ENCODE assay signal across 1 mouse cellular context in the genomic region with DNA sequence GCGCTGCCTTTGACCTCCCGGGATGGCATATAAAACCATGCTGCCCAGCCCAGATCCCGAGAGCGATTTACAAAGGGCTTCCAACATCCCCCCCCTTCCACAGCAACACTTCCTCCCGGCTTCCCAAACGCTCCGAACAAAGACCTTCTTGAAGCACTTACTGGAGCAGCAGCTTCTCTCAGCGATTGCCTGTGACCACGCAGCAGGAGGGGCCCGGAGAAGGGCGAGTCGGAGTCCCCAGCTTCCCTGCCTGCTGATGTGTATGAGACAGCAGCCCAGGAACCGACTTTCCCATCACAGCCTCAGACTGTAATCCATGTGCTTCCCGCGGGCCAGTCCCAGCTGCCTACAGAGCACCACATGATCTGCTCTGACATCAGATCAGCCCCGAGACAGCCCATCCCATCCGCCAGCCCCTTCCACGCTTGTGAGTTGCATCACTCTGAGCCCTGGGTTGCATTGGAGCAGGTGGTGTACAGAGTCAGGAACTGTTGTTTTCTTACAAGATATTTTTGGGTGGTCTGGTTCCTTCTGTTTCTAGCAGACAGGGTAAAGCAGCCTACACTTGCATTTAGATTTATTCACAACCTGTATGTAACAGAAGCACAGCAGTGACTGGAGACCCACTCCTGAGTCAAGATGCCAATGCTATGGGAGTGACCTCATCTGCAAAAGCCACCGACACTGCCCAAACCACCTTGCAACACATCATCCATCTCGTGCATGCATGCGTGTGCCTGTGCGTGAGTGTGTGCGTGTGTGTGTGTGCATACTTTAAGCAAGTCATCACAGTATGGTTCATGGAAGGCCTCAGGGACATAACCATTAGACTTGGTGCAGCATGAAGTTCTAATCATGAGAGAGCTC.
A peak's percentile ranks its signal among the peaks of the same experiment; 100 is the strongest.
TF ChIP-seq lines count a peak whose summit lies in the region.

No protein-coding gene starts in this region.

TF ChIP-seq in CH12.LX, 34 proteins besides CTCF, POLR2A, EP300 and RAD21 (continued from another document):
- TF ChIP-seq ZMIZ1 (IDR thresholded peaks at IDR 0.05; ENCODE audit: low read depth, low read length) = no peak
- TF ChIP-seq PAX5 (IDR thresholded peaks at IDR 0.05; ENCODE audit: low read length) = no peak
- peak; percentile 66 for TF ChIP-seq NELFE (IDR thresholded peaks at IDR 0.05; ENCODE audit: low read depth, low read length)
- TF ChIP-seq MEF2A (IDR thresholded peaks at IDR 0.05; ENCODE audit: borderline replicate concordance, low read depth, low read length) = no peak
- TF ChIP-seq ZNF384 (IDR thresholded peaks at IDR 0.05; ENCODE audit: low read depth, low read length) = no peak
- 0 out of 2 replicates have a peak, but pooled peaks have one; percentile 4 for TF ChIP-seq MAZ (IDR thresholded peaks at IDR 0.05; ENCODE audit: low read depth, low read length)
- TF ChIP-seq KAT2A (IDR thresholded peaks at IDR 0.05; ENCODE audit: insufficient replicate concordance, low read length) = no peak
- TF ChIP-seq USF1 (IDR thresholded peaks at IDR 0.05; ENCODE audit: low read depth, low read length) = peak; percentile 61
- TF ChIP-seq MAX (IDR thresholded peaks at IDR 0.05; ENCODE audit: low read length) = peak; percentile 86
